Mouse (Mus musculus): ENCODE measurements around the gene Tbc1d10b. TPM values are rescaled to one million over a fixed set of nuclear protein-coding genes. Genes with fewer than 3 reads are reported as not detected.
A peak's percentile ranks its signal among the peaks of the same experiment; 100 is the strongest.
"Not testable (repeated sequence)": the region's sequence is repeated elsewhere in the genome, so short reads cannot be mapped to it uniquely, and the experiment has no call there.

Tbc1d10b gene
- total RNA-seq, 2 experiments from 2014 or later, result 25.4 to 31.3 TPM

- intact Hi-C loops (cut with DNase I), result no loop called here
- peak; percentile 82 to 90 for DNase-seq
Measured at GRCm38 (mm10) chr7:127208553-127209438, 528 bp upstream of the Tbc1d10b start, which contains the start of gene Mylpf. Gene Mylpf, plus strand, starts transcription at chr7:127208890.

- no peak for DNase-seq
- intact Hi-C loops (cut with DNase I), result no loop called here
Measured at GRCm38 (mm10) chr7:127207374-127208294, 634 bp downstream of the Tbc1d10b start.

- intact Hi-C loops (cut with DNase I), result no loop called here
- no peak for DNase-seq
Measured at GRCm38 (mm10) chr7:127206606-127207005, 1.7 kb downstream of the Tbc1d10b start.

- no peak for DNase-seq
- intact Hi-C loops (cut with DNase I), result no loop called here
Measured at GRCm38 (mm10) chr7:127196484-127196883, 11.8 kb downstream of the Tbc1d10b start.

- intact Hi-C loops (cut with DNase I), result no loop called here
Measured at GRCm38 (mm10) chr7:127195544-127196295, 12.5 kb downstream of the Tbc1d10b start, which contains the start of gene Cd2bp2. Gene Cd2bp2, minus strand, starts transcription at chr7:127196050.

GRCm38 (mm10) chr7:127194633-127195029 lies 13.6 kb downstream of the Tbc1d10b start:
- intact Hi-C loops (cut with DNase I), result no loop called here
- DNase-seq, result no peak

More at GRCm38 (mm10) chr7:127195544-127196295, 12.5 kb downstream of the Tbc1d10b start, which contains the start of gene Cd2bp2:
- DNase-seq, result peak; percentile 86 to 93

- DNase-seq, result no peak
- intact Hi-C loops (cut with DNase I), result no loop called here
Measured at GRCm38 (mm10) chr7:127194011-127194632, 14.1 kb downstream of the Tbc1d10b start.

GRCm38 (mm10) chr7:127192989-127193388 lies 15.3 kb downstream of the Tbc1d10b start:
- intact Hi-C loops (cut with DNase I), result no loop called here
- DNase-seq, result no peak

- no peak for DNase-seq
- intact Hi-C loops (cut with DNase I), result no loop called here
Measured at GRCm38 (mm10) chr7:127190672-127191071, 17.6 kb downstream of the Tbc1d10b start.

- DNase-seq, result no peak
- intact Hi-C loops (cut with DNase I), result no loop called here
Measured at GRCm38 (mm10) chr7:127188305-127189276, 19.7 kb downstream of the Tbc1d10b start.

- intact Hi-C loops (cut with DNase I), result no loop called here
- DNase-seq, result no peak
Measured at GRCm38 (mm10) chr7:127187351-127187750, 20.9 kb downstream of the Tbc1d10b start.

GRCm38 (mm10) chr7:127185601-127186000 lies 22.7 kb downstream of the Tbc1d10b start:
- intact Hi-C loops (cut with DNase I), result no loop called here

GRCm38 (mm10) chr7:127184720-127185119 lies 23.5 kb downstream of the Tbc1d10b start:
- intact Hi-C loops (cut with DNase I), result loop anchor here (5.0 kb wide), 1 partner anchor 47 kb away; the partner anchor contains the start of gene Spn
- no peak for DNase-seq

More at GRCm38 (mm10) chr7:127185601-127186000, 22.7 kb downstream of the Tbc1d10b start:
- no peak for DNase-seq

- no peak for DNase-seq
- intact Hi-C loops (cut with DNase I), result loop anchor here (5.0 kb wide), 1 partner anchor 47 kb away; the partner anchor contains the start of gene Spn
Measured at GRCm38 (mm10) chr7:127183828-127184227, 24.4 kb downstream of the Tbc1d10b start.

- DNase-seq, result no peak
- intact Hi-C loops (cut with DNase I), result loop anchor here (5.0 kb wide), 1 partner anchor 46 kb away; the partner anchor contains the start of gene Spn
Measured at GRCm38 (mm10) chr7:127183345-127183744, 24.9 kb downstream of the Tbc1d10b start.

- not testable (repeated sequence) for DNase-seq
- intact Hi-C loops (cut with DNase I), result loop anchor here (5.0 kb wide), 1 partner anchor 44 kb away; the partner anchor contains the start of gene Spn
Measured at GRCm38 (mm10) chr7:127181724-127182123, 26.5 kb downstream of the Tbc1d10b start.

GRCm38 (mm10) chr7:127180783-127181182 lies 27.5 kb downstream of the Tbc1d10b start:
- no peak for DNase-seq
- intact Hi-C loops (cut with DNase I), result loop anchor here (5.0 kb wide), 1 partner anchor 43 kb away; the partner anchor contains the start of gene Spn

- intact Hi-C loops (cut with DNase I), result no loop called here
Measured at GRCm38 (mm10) chr7:127176937-127177336, 31.3 kb downstream of the Tbc1d10b start.

More at GRCm38 (mm10) chr7:127176937-127177336, 31.3 kb downstream of the Tbc1d10b start:
- DNase-seq, result no peak

Measured in gastrocnemius, postnatal 36 days (tissue).